Mouse (Mus musculus) ES-Bruce4 (cell line): ENCODE results near the gene Dhdh. TPM values are rescaled to one million over a fixed set of nuclear protein-coding genes. Genes with fewer than 3 reads are reported as not detected.

Experiments used
- H3K27ac ChIP-seq: 2 replicates; pipeline ENCODE4 v1.5.1; 2012; ENCODE audit warnings: low read length, inconsistent platforms; ENCODE audit not compliant: insufficient read depth
- H3K27me3 ChIP-seq: 2 replicates; pipeline ENCODE4 v1.6.1; 2012; ENCODE audit warnings: mild to moderate bottlenecking, low read length, inconsistent platforms; ENCODE audit not compliant: control insufficient read depth, poor library complexity, insufficient read depth, severe bottlenecking
- H3K36me3 ChIP-seq: 2 replicates; pipeline ENCODE4 v1.6.1; 2012; ENCODE audit warnings: inconsistent platforms, mild to moderate bottlenecking, low read length, moderate library complexity; ENCODE audit not compliant: control insufficient read depth, poor library complexity, insufficient read depth, severe bottlenecking
- H3K4me1 ChIP-seq: one replicate; pipeline ENCODE4 v1.8.1; 2011; ENCODE audit warnings: low read length; ENCODE audit not compliant: control insufficient read depth, insufficient read depth
- H3K4me3 ChIP-seq: 2 replicates; pipeline ENCODE4 v1.5.1; 2011; ENCODE audit warnings: low read depth, mild to moderate bottlenecking, low read length
- H3K9ac ChIP-seq: 2 replicates; pipeline ENCODE4 v1.6.1; 2012; ENCODE audit warnings: low read depth, mild to moderate bottlenecking, inconsistent platforms; ENCODE audit not compliant: poor library complexity, severe bottlenecking
- H3K9me3 ChIP-seq: replicated peaks from 2 replicates; pipeline ENCODE4 v1.6.1; 2012; ENCODE audit warnings: mild to moderate bottlenecking, low read length, inconsistent platforms; ENCODE audit not compliant: control insufficient read depth, poor library complexity, insufficient read depth, severe bottlenecking
- CTCF ChIP-seq: IDR thresholded peaks from one replicate; pipeline ENCODE4 v1.8.1; 2011; ENCODE audit warnings: low read depth, low read length
- EP300 ChIP-seq: IDR thresholded peaks from 2 replicates; pipeline ENCODE4 v1.6.1; 2011; ENCODE audit warnings: low read depth, low read length; ENCODE audit not compliant: insufficient read depth
- POLR2A ChIP-seq: IDR thresholded peaks from one replicate; pipeline ENCODE4 v1.8.1; 2011; ENCODE audit warnings: low read length; ENCODE audit not compliant: insufficient read depth
- polyA plus RNA-seq: library from polyadenylated mRNA; stranded (reverse); fragments of >200 nt; gene quantifications from 2 replicates; pipeline ENCODE4 v1.2.4, GENCODE M21; 2011; ENCODE audit warnings: low read depth; ENCODE audit not compliant: missing spikeins, insufficient read depth, insufficient read length

Dhdh gene
- polyA plus RNA-seq, 1 experiment = 15.3 TPM

DNA sequence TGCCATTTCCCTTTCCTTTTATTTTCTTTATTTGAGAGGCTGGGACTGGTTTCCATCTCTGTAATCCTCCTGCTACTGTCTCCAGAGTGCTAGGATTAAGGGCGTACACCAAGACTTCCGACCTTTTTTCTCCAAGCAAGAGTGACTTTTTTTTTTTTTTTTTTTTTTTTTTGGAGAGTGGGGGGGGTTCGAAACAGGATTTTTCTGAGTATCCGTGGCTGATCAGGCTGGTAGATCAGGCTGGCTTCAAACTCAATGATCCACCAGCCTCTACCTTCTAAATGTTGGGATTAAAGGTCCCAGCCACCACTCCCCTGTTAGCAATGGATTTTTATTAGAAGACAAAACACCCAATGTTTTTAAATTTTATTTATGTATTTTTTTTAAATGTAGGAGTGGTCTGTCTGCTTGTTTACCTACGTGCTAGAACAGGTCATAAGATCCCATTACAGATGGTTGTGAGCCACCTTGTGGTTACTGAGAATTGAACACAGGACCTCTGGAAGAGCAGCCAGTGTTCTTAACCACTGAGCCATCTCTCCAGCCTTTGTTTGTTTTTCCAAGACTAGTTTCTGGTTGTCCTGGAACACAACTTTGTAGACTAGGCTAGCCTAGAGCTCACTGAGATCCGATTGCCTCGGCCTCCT, 38.0 kb upstream of the Dhdh start:
- no peak for TF ChIP-seq CTCF
- no peak for TF ChIP-seq EP300
- no peak for TF ChIP-seq POLR2A
- peak overlapping the region; percentile 67 for H3K9ac ChIP-seq
- H3K4me3 ChIP-seq = peak overlapping the region; percentile 76
- H3K9me3 ChIP-seq = no peaks in the 10 kb centered on the region
- peak overlapping the region; percentile 67 for H3K27ac ChIP-seq
- no peaks in the 10 kb centered on the region for H3K27me3 ChIP-seq
- peaks cover 12% of the 10 kb centered on the region for H3K36me3 ChIP-seq
- peaks cover 4% of the 10 kb centered on the region for H3K4me1 ChIP-seq

DNA sequence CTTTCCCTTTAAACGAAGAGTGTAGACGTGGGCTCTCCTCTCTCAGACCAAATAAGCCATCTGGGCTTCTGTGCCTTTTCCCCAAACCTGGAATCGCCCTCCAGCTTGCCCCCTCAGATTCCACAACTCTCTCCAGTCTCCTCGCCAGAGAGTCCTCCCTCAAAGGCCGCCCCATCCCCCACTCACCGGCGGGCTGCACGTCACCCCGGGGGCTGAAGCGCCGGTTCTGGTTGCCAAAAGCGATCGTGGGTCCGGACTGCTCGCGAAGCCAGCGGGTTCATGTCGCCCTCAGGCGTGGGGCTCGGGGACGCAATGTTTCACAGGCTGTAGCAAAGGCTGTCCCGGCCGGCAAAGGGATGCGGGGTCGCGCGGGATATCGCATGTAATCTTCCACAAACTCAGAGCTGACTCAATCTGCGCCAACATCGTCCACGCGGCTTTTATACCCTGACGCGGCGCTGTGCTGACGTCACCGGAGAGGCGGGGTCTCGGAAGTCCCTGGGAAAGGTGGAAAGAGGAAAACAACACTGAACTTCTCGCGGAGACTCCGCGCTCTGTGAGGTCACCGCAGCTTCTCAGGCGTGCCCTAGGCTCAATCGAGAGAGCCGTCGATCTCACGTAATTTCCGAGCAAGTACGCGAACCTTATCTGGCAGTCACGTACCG, 37.3 kb upstream of the Dhdh start, which contains the start of the genes Ppp1r15a and Plekha4:
Ppp1r15a (minus strand) TSS at position 460 of the 665 bp plus-strand sequence.
Plekha4 (plus strand) TSS at position 522 of the 665 bp plus-strand sequence.
- TF ChIP-seq CTCF (no peak), POLR2A (peak; percentile 96), EP300 (no peak)
- Histone ChIP-seq H3K27me3 (no peaks in the 10 kb centered on the region), H3K9ac (peak within 1 kb of the TSS; percentile 67), H3K27ac (peak within 1 kb of the TSS; percentile 67), H3K4me3 (peak within 1 kb of the TSS; percentile 76), H3K4me1 (peaks cover 4% of the 10 kb centered on the region), H3K36me3 (peaks cover 12% of the 10 kb centered on the region), H3K9me3 (no peaks in the 10 kb centered on the region)

DNA sequence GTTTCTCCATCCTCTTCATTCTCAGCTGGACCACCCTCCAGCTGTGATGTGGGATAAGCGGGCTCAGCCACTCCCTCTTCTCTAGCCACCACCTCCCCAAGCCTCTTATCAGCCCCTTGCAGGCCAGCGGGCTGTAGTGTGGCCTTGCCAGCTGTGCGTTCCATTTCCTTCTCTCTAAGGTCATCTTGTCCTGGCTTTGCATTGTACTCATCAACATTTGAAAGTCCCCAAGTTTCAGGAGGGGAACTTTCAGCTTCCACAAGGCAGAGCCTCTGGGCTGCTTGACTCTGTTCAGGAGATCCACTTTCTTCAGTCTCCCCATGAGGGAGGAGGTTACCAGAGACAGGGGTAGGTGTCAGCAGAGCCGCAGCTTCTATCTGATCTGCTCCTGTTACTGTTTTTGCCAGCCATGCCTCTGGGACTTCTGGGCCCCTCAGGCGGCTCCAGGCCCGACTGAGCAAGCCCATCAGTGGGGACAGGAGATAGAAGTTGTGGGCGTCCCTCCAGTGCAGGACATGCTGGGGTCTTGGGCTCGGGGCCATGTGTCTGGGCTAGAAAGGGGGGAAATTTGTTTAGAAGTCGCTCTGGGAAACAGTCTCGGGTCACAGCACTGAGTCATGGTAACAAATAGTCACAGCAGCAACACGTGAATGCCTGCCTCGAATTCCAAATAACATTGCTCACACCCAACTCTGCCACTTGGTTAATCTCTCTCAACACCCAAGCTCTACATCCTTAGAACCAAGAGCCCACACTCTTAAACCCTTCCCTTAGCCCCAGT, 36.4 kb upstream of the Dhdh start:
- Histone ChIP-seq H3K4me3 (peak overlapping the region; percentile 76), H3K4me1 (peaks cover 2% of the 10 kb centered on the region), H3K27ac (no peak overlapping the region), H3K36me3 (peaks cover 12% of the 10 kb centered on the region), H3K9me3 (no peaks in the 10 kb centered on the region), H3K27me3 (no peaks in the 10 kb centered on the region), H3K9ac (peak overlapping the region; percentile 67)
- TF ChIP-seq POLR2A = no peak
- TF ChIP-seq CTCF = no peak
- TF ChIP-seq EP300 = no peak

DNA sequence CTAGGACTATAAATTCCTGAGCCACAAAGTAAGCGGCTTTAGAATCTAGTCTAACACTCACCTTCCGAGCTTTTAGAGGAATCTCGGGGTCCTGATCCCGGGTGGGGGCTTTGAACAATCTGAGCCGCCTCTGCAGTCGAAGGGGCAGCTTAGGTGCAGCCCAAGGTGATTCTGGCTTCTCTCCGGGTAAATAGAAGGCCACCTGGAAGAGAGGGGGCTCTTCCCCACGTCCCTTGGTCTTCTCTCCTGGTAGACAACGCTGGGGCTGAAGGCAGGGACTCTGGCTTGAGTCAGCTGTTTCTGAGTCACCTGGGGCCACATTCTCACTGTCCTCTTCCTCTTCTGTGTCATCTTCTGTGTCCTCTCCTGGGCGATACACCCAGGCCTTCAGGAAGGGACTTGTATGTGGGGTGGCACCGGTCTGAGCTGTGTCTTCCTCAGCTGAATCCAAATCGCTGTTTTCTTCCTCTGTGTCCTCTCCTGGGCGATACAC, 35.1 kb upstream of the Dhdh start:
- no peaks in the 10 kb centered on the region for H3K9me3 ChIP-seq

DNA sequence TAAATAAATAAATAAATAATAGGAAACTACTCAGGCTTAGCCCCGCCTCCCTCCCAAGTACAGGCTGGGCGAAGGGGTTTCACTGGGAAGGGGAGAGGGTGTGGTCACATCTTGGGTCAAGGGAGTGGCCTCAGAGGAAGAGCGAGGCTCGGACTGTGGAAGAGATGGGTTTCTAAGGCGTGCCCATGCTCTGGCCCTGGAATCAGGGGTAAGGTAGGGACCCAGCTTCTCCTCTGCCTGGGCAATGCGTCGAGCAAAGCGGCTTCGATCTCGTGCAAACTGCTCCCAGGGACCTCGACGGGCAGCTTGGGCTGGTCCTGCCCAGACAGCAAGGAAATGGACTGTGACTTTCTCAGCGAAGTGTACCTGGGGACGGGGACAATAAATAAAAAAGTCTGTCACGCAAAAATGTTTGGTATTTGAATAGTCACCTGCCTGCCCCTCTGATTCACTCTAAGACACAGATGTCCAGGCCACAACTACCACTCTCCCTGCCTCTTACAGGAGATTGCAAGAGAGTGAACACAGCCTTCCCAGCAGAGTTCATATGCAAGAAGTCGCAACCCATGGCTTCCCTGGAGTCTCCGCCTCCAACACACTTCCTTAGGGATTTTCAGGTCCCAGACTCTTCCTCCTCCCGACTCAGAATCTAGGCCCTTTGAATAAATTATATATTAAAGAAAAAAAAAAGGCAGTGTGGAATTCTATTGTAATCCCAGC, 34.5 kb upstream of the Dhdh start:
- peaks cover 12% of the 10 kb centered on the region for H3K36me3 ChIP-seq
- peak overlapping the region; percentile 2 for H3K9ac ChIP-seq
- H3K4me1 ChIP-seq = peaks cover 2% of the 10 kb centered on the region
- TF ChIP-seq POLR2A (no peak), EP300 (no peak), CTCF (no peak)
- peak overlapping the region; percentile 22 for H3K27ac ChIP-seq
- no peaks in the 10 kb centered on the region for H3K9me3 ChIP-seq
- peak overlapping the region; percentile 35 for H3K4me3 ChIP-seq
- H3K27me3 ChIP-seq = no peaks in the 10 kb centered on the region

More for the DNA sequence above, 35.1 kb upstream of the Dhdh start:
- no peak overlapping the region for H3K27ac ChIP-seq
- H3K36me3 ChIP-seq = peaks cover 12% of the 10 kb centered on the region
- peak overlapping the region; percentile 14; the same call in 1 of the 2 replicates for H3K4me3 ChIP-seq
- H3K9ac ChIP-seq = peak overlapping the region; percentile 2
- no peak for TF ChIP-seq POLR2A
- TF ChIP-seq CTCF = no peak
- no peak for TF ChIP-seq EP300
- H3K27me3 ChIP-seq = no peaks in the 10 kb centered on the region
- H3K4me1 ChIP-seq = peaks cover 4% of the 10 kb centered on the region
